Mouse (Mus musculus): ENCODE measurements around the gene App.

Gene App

GRCm38 (mm10) chr16:84973446-84974175 is 200.0 kb downstream of the App start:
- DNase-seq (ENCODE audit: low read depth, low spot score) = no peak

- DNase-seq (ENCODE audit: low read depth, low spot score) = no peak
These were observed 201.8 kb downstream of the App start for GRCm38 (mm10) chr16:84971535-84972330.

GRCm38 (mm10) chr16:84969026-84969425 is 204.5 kb downstream of the App start:
- no peak for DNase-seq (ENCODE audit: low read depth, low spot score)

- no peak for DNase-seq (ENCODE audit: low read depth, low spot score)
These were observed 206.6 kb downstream of the App start for GRCm38 (mm10) chr16:84966983-84967382.

- no peak for DNase-seq (ENCODE audit: low read depth, low spot score)
These were observed 207.5 kb downstream of the App start for GRCm38 (mm10) chr16:84966096-84966495.

- DNase-seq (ENCODE audit: low read depth, low spot score) = no peak
These were observed 209.6 kb downstream of the App start for GRCm38 (mm10) chr16:84963960-84964359.

GRCm38 (mm10) chr16:84963527-84963926 is 210.0 kb downstream of the App start:
- no peak for DNase-seq (ENCODE audit: low read depth, low spot score)

GRCm38 (mm10) chr16:84957253-84957652 is 216.3 kb downstream of the App start:
- no peak for DNase-seq (ENCODE audit: low read depth, low spot score)

- DNase-seq (ENCODE audit: low read depth, low spot score) = no peak
These were observed 216.9 kb downstream of the App start for GRCm38 (mm10) chr16:84956690-84957089.

- DNase-seq (ENCODE audit: low read depth, low spot score) = no peak
These were observed 217.7 kb downstream of the App start for GRCm38 (mm10) chr16:84955840-84956239.

- DNase-seq (ENCODE audit: low read depth, low spot score) = no peak
These were observed 218.2 kb downstream of the App start for GRCm38 (mm10) chr16:84955204-84955839.

- DNase-seq (ENCODE audit: low read depth, low spot score) = no peak
These were observed 242.5 kb downstream of the App start for GRCm38 (mm10) chr16:84931024-84931423.

- DNase-seq (ENCODE audit: low read depth, low spot score) = no peak
These were observed 245.7 kb downstream of the App start for GRCm38 (mm10) chr16:84927827-84928226.

GRCm38 (mm10) chr16:84919649-84920308 is 253.8 kb downstream of the App start:
- DNase-seq (ENCODE audit: low read depth, low spot score) = no peak

- DNase-seq (ENCODE audit: low read depth, low spot score) = no peak
These were observed 254.5 kb downstream of the App start for GRCm38 (mm10) chr16:84919087-84919486.

- DNase-seq (ENCODE audit: low read depth, low spot score) = no peak
These were observed 256.8 kb downstream of the App start for GRCm38 (mm10) chr16:84916772-84917171.

- DNase-seq (ENCODE audit: low read depth, low spot score) = no peak
These were observed 261.9 kb downstream of the App start for GRCm38 (mm10) chr16:84911477-84912165.

- no peak for DNase-seq (ENCODE audit: low read depth, low spot score)
These were observed 270.6 kb downstream of the App start for GRCm38 (mm10) chr16:84902995-84903394.

Data from c-Kit-negative CD71-positive TER-119-positive erythroid progenitor cells, embryonic 14.5 days (primary cell).